Mouse (Mus musculus): ENCODE measurements around the gene Apol6. TPM values are rescaled to one million over a fixed set of nuclear protein-coding genes. Genes with fewer than 3 reads are reported as not detected.

Apol6 gene
- polyA plus RNA-seq (2015; fragmentation: Nextera tagmentation; extraction: Ambion mirVana), result 0.06 and 0.22 TPM in 2 replicates

- 83% methylated on average over 12 of the region's 12 CpGs for WGBS
- no peak for ATAC-seq (replicated peaks)
Measured at GRCm38 (mm10) chr15:77044597-77045320, at the start of gene Apol6. Apol6 (plus strand) TSS chr15:77044729.

DNA sequence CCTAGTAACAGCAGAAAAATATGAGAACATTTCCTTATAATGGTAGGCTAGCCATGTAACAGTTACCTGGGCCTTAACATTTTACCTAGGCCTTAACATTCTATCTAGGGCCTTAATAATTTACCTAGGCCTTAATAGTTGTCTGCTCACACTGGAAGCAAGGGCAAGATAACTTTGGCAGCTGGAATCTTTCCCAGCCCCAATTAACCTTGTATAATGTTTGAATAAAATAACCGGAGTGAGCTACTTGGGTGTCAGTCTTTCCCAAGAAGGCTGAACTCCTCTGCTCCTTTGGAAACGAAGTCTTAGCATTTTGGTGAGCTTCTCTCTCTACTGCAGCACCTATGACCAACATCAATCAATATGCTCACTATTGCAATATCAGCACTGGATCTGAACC, 46.5 kb upstream of the Apol6 start:
- WGBS, result 76% methylated on average over 2 of the region's 2 CpGs
- H3K9ac ChIP-seq, result no peak overlapping the region
- no peaks in the 10 kb centered on the region for H3K9me3 ChIP-seq
- ATAC-seq (replicated peaks), result no peak
- H3K27me3 ChIP-seq (replicated peaks), result no peaks in the 10 kb centered on the region
- no peak overlapping the region for H3K4me2 ChIP-seq
- peaks cover 2% of the 10 kb centered on the region; the same call in 1 of the 2 replicates for H3K4me1 ChIP-seq
- H3K27ac ChIP-seq, result no peak overlapping the region
- no peak overlapping the region for H3K4me3 ChIP-seq
- H3K36me3 ChIP-seq (replicated peaks), result no peaks in the 10 kb centered on the region

More at GRCm38 (mm10) chr15:77044597-77045320, at the start of gene Apol6:
- no peaks in the 10 kb centered on the region for H3K9me3 ChIP-seq
- no peak within 1 kb of the TSS for H3K27ac ChIP-seq
- no peaks in the 10 kb centered on the region for H3K36me3 ChIP-seq (replicated peaks)
- H3K4me3 ChIP-seq, result no peak within 1 kb of the TSS
- no peak within 1 kb of the TSS for H3K4me2 ChIP-seq
- no peaks in the 10 kb centered on the region for H3K4me1 ChIP-seq
- no peak within 1 kb of the TSS for H3K9ac ChIP-seq
- no peaks in the 10 kb centered on the region for H3K27me3 ChIP-seq (replicated peaks)

DNA sequence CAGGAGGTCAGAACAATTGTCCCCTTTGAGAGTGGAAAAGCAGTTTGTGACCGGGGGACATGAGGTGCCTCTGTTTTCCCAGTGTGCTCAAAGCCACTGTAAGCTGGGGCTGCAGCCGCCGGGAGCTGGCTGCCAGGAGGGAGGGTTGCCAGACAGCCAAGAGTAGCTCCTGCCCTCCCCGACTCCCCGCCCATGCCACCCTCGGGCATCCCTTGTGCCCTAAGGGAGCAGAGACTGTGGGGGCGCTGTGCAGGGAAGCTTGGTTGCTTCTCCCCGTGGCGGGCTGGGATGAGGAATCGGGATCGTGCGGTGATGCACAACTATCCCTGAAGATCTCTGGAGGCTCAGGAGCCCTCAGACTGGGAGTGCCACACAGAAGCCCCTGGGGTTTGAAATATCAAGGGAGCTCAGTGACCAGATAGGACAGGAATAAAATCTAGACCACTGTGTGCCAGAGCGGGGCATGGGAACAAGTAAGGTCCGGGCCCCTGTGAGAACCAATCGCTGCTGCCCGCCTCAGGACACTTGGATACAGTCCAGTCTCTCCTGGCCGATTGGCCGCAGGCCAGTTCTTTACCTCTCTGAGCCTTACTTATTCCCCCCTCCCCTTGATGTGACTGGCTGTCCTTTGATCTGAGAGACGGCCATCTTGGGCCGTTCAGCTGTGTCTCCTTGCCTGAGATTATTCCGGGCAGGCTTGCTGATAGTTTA, 45.5 kb upstream of the Apol6 start:
- no peaks in the 10 kb centered on the region for H3K36me3 ChIP-seq (replicated peaks)
- no peaks in the 10 kb centered on the region for H3K27me3 ChIP-seq (replicated peaks)
- no peak overlapping the region for H3K4me3 ChIP-seq
- no peak overlapping the region for H3K27ac ChIP-seq
- no peak overlapping the region for H3K9ac ChIP-seq
- 52% methylated on average over 21 of the region's 21 CpGs for WGBS
- no peaks in the 10 kb centered on the region for H3K9me3 ChIP-seq
- ATAC-seq (replicated peaks), result no peak
- H3K4me2 ChIP-seq, result peak overlapping the region; percentile 4; the same call in 1 of the 2 replicates
- peaks cover 2% of the 10 kb centered on the region; the same call in 1 of the 2 replicates for H3K4me1 ChIP-seq

DNA sequence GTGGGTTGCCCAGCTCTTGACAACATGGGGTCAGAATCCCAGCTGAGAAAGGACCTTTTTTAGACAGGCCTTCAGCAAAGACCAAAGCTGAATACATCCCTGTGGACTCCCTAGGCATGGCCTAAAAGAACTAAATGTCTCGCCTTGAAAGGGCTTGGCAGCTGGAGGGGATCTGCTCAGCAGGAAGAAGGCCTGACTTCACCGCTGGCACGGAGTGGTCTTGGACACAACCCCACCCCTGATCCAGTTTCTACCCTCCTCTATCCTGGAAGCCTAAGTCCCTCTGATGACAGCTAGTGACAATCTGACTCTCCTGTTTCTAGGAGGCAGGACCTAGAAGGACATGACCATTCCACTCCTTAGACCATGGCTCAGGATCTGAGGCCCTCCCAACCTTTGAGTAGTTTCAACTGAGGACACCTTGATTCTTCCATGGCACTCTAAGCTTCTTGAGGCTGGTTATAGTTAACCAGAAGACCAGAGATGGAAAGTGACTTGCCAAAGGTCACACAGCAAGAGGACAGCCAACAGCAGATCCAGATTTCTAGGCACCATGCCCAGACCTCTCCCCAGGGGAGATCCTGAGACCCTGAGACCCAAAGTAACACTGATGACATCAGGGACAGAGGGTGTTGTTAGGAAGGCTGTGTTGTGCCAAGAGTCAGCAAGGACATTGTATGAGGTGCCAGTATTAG, 41.2 kb upstream of the Apol6 start:
- H3K36me3 ChIP-seq (replicated peaks), result no peaks in the 10 kb centered on the region
- no peak overlapping the region for H3K27ac ChIP-seq
- no peak overlapping the region for H3K9ac ChIP-seq
- H3K4me3 ChIP-seq, result no peak overlapping the region
- no peaks in the 10 kb centered on the region for H3K9me3 ChIP-seq
- WGBS, result 85% methylated on average over 3 of the region's 3 CpGs
- peaks cover 2% of the 10 kb centered on the region; the same call in 1 of the 2 replicates for H3K4me1 ChIP-seq
- H3K4me2 ChIP-seq, result no peak overlapping the region
- H3K27me3 ChIP-seq (replicated peaks), result no peaks in the 10 kb centered on the region
- ATAC-seq (replicated peaks), result no peak

DNA sequence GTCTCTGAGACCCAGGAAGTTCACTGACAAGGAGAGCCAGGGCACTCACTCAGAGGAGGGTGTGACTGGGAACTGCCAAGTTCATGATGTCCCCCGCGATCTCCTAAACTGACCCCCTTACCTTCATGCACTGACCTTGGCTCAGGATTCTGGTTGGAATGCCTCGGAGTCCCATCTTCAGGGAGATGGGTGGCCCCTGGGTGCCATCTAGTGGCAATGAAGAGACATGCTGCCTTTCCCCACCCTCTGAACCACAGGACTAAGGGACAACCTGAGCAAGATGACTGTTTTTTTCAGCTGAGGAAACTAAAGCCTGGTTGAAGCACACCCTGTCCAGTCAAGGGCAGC, 40.7 kb upstream of the Apol6 start:
- Histone ChIP-seq H3K36me3 (replicated peaks) (no peaks in the 10 kb centered on the region), H3K27ac (no peak overlapping the region), H3K4me3 (no peak overlapping the region), H3K27me3 (replicated peaks) (no peaks in the 10 kb centered on the region), H3K9me3 (no peaks in the 10 kb centered on the region), H3K4me2 (no peak overlapping the region), H3K9ac (no peak overlapping the region), H3K4me1 (peaks cover 2% of the 10 kb centered on the region; the same call in 1 of the 2 replicates)
- no peak for ATAC-seq (replicated peaks)
- 17% methylated on average over 3 of the region's 3 CpGs for WGBS

- no peak for ATAC-seq (replicated peaks)
- H3K4me3 ChIP-seq, result no peak overlapping the region
- H3K9ac ChIP-seq, result no peak overlapping the region
- no peak overlapping the region for H3K4me2 ChIP-seq
- no peaks in the 10 kb centered on the region for H3K36me3 ChIP-seq (replicated peaks)
- no peak overlapping the region for H3K27ac ChIP-seq
- peaks cover 8% of the 10 kb centered on the region for H3K4me1 ChIP-seq
- H3K27me3 ChIP-seq (replicated peaks), result no peaks in the 10 kb centered on the region
- 92% methylated on average over 6 of the region's 6 CpGs for WGBS
- H3K9me3 ChIP-seq, result no peaks in the 10 kb centered on the region
Measured at GRCm38 (mm10) chr15:77008851-77009250, 35.7 kb upstream of the Apol6 start.

- Histone ChIP-seq H3K4me3 (no peak overlapping the region), H3K9ac (no peak overlapping the region), H3K27ac (peak overlapping the region; percentile 81), H3K4me1 (peaks cover 20% of the 10 kb centered on the region), H3K36me3 (replicated peaks) (no peaks in the 10 kb centered on the region), H3K9me3 (no peaks in the 10 kb centered on the region), H3K27me3 (replicated peaks) (no peaks in the 10 kb centered on the region), H3K4me2 (peak overlapping the region; percentile 26)
- WGBS, result 19% methylated on average over 15 of the region's 15 CpGs
- ATAC-seq (replicated peaks), result peak; percentile 83
Measured at GRCm38 (mm10) chr15:77013753-77014241, 30.7 kb upstream of the Apol6 start.

DNA sequence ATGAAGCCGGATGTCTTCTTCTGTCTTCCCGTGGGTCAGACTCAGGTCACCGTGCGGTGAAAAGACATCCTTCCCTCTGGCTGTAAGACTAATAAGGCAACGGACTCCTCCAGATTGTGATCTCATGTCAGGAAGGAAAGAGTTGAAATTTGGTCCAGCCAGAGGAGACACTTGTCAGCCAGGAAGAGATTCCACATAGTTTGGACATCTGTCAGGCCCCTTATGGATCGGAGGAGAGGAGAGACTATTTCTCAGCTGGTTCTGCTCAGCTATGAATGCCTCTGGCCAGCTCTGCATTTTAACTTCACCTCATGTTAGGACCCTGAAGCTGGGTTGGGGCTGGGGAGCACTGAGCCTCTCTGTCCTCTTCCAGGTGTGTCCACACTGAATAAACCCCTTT, 30.1 kb upstream of the Apol6 start:
- no peaks in the 10 kb centered on the region for H3K27me3 ChIP-seq (replicated peaks)
- H3K4me2 ChIP-seq, result peak overlapping the region; percentile 26; the same call in 1 of the 2 replicates
- H3K9ac ChIP-seq, result no peak overlapping the region
- H3K9me3 ChIP-seq, result no peaks in the 10 kb centered on the region
- 74% methylated on average over 6 of the region's 6 CpGs for WGBS
- H3K27ac ChIP-seq, result peak overlapping the region; percentile 81
- ATAC-seq (replicated peaks), result no peak
- H3K4me1 ChIP-seq, result peaks cover 20% of the 10 kb centered on the region
- H3K36me3 ChIP-seq (replicated peaks), result no peaks in the 10 kb centered on the region
- no peak overlapping the region for H3K4me3 ChIP-seq

GRCm38 (mm10) chr15:77014985-77015384, 29.5 kb upstream of the Apol6 start:
- Histone ChIP-seq H3K9ac (no peak overlapping the region), H3K4me3 (no peak overlapping the region), H3K4me1 (peaks cover 20% of the 10 kb centered on the region), H3K4me2 (no peak overlapping the region; the same call in 1 of the 2 replicates), H3K9me3 (no peaks in the 10 kb centered on the region), H3K36me3 (replicated peaks) (no peaks in the 10 kb centered on the region), H3K27me3 (replicated peaks) (no peaks in the 10 kb centered on the region), H3K27ac (peak overlapping the region; percentile 81)
- no peak for ATAC-seq (replicated peaks)
- WGBS, result 78% methylated on average over 4 of the region's 4 CpGs

GRCm38 (mm10) chr15:77016509-77016908, 28.0 kb upstream of the Apol6 start:
- Histone ChIP-seq H3K9me3 (no peaks in the 10 kb centered on the region), H3K27ac (no peak overlapping the region), H3K4me3 (no peak overlapping the region), H3K36me3 (replicated peaks) (no peaks in the 10 kb centered on the region), H3K27me3 (replicated peaks) (no peaks in the 10 kb centered on the region), H3K4me1 (peaks cover 20% of the 10 kb centered on the region), H3K4me2 (no peak overlapping the region), H3K9ac (no peak overlapping the region)
- ATAC-seq (replicated peaks), result no peak
- WGBS, result 90% methylated on average over 6 of the region's 6 CpGs

GRCm38 (mm10) chr15:77017897-77018296, 26.6 kb upstream of the Apol6 start:
- Histone ChIP-seq H3K9ac (no peak overlapping the region), H3K9me3 (no peaks in the 10 kb centered on the region), H3K27ac (no peak overlapping the region), H3K4me1 (peaks cover 20% of the 10 kb centered on the region), H3K4me2 (no peak overlapping the region), H3K4me3 (no peak overlapping the region), H3K27me3 (replicated peaks) (no peaks in the 10 kb centered on the region), H3K36me3 (replicated peaks) (no peaks in the 10 kb centered on the region)
- no peak for ATAC-seq (replicated peaks)

- no peaks in the 10 kb centered on the region for H3K36me3 ChIP-seq (replicated peaks)
- no peaks in the 10 kb centered on the region for H3K9me3 ChIP-seq
- no peak overlapping the region for H3K4me2 ChIP-seq
- 66% methylated on average over 6 of the region's 6 CpGs for WGBS
- no peak overlapping the region for H3K27ac ChIP-seq
- peaks cover 12% of the 10 kb centered on the region for H3K4me1 ChIP-seq
- no peaks in the 10 kb centered on the region for H3K27me3 ChIP-seq (replicated peaks)
- no peak for ATAC-seq (replicated peaks)
- H3K4me3 ChIP-seq, result no peak overlapping the region
- no peak overlapping the region for H3K9ac ChIP-seq
Measured at GRCm38 (mm10) chr15:77018740-77019340, 25.7 kb upstream of the Apol6 start.

Data from midbrain, embryonic 15.5 days (tissue).